Mouse (Mus musculus): ENCODE measurements around the gene Tbkbp1. TPM values are rescaled to one million over a fixed set of nuclear protein-coding genes. Genes with fewer than 3 reads are reported as not detected.
A peak's percentile ranks its signal among the peaks of the same experiment; 100 is the strongest.

Tbkbp1 gene
- polyA plus RNA-seq, 1 experiment from 2014 or later, result 6.4 TPM

DNA sequence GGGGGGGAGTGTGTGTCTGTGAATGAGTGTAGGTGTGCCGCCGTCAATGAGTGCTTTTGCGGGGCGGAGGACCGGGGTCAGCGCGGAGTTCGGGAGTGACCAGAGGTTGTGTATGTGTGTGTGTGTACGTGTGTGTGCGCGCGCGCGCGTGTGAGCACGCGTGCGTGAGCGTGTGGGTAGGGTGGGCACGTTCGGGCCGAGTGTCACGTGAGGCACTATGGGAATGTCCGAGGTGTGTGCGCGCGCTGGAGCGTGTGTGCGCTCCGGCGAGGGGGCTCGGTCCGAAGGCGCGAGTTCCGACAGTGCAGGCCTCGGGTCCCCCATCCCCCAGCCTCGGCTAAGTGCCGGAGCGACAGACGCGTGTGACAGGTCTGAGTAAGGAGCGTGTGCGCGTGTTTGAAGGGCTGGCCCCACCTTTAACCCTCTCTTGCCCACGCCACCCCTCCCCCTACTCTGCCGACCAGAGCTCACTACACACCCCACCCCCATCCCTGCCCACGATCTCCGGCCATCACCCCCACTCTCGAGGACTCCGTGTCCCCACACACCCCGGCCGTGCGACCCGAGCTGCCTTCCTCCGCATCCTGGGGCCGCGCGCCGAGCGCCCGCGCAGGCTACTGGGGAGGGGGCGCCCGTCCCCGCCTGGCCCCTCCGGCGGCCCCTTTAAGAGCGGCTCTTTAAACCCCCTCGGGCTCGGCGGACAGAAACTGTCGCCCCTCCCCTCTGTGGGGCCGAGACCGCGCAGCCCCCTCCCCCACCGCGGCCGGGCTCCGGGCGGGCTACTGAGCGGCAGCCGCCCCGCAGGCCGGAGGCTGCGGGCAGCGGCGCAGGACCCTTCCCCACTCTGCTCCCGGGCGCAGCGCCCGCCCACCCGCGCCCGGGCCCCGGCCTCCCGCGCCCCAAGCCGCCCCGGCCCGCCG, 624 bp downstream of the Tbkbp1 start:
- Histone ChIP-seq H3K27ac (peak overlapping the region; percentile 96), H3K9me3 (no peaks in the 10 kb centered on the region), H3K4me1 (replicated peaks) (peaks cover 57% of the 10 kb centered on the region), H3K36me3 (peaks cover 50% of the 10 kb centered on the region), H3K27me3 (ENCODE audit: insufficient read depth, poor library complexity, severe bottlenecking) (peaks cover 35% of the 10 kb centered on the region), H3K4me3 (peak overlapping the region; percentile 83)
- DNase-seq (ENCODE audit: low spot score), result peak; percentile 86
- under 1% methylated on average over 98 of the region's 102 CpGs for WGBS

DNA sequence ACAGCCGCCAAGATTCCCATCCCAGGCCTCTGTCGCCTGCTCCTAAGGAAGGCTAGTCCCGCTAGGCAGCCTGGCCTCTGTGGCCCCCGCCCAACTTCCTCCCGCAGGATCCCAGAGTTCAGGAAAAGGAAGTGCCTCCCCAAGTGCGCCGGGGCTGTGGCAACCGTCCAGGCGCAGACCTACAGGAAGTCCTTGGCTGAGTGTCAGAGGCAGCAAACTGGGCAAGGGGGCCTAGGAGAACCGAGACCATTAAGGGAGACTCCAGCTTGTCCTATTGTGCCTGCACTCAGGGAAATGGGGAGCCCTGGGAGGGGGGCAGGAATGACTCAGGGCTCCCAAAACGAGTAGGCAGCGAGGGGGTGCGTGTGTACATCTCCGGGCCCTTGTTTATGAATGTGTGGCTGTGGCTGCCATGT, 1.3 kb downstream of the Tbkbp1 start:
- peaks cover 49% of the 10 kb centered on the region for H3K36me3 ChIP-seq
- peak overlapping the region; percentile 96 for H3K27ac ChIP-seq
- H3K4me3 ChIP-seq, result peak overlapping the region; percentile 83
- peaks cover 35% of the 10 kb centered on the region for H3K27me3 ChIP-seq (ENCODE audit: insufficient read depth, poor library complexity, severe bottlenecking)
- peaks cover 64% of the 10 kb centered on the region for H3K4me1 ChIP-seq (replicated peaks)
- H3K9me3 ChIP-seq, result no peaks in the 10 kb centered on the region
- WGBS, result 4% methylated on average over 14 of the region's 14 CpGs
- DNase-seq (ENCODE audit: low spot score), result peak; percentile 47

DNA sequence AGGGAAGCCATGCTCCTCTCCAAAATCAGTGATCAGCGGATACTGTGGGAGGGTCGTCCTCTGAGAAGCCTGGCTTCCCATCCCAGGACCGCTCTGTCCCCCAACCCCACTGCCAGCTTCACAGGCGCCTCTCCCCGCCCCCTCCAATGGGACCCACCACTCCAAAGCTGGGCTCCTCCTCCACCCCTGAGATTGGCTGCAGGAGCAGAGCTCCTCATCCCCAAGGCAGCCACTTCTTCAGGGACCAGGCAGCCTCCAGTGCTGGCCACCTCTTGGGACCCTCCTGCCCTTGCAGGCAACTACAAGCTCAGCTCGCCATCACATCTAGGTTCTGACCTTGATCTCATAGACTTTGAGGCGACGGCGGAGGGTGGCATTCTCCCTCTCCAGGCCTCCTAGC, 2.3 kb downstream of the Tbkbp1 start:
- H3K4me3 ChIP-seq, result peak overlapping the region; percentile 83
- peaks cover 40% of the 10 kb centered on the region for H3K36me3 ChIP-seq
- WGBS, result 20% methylated on average over 9 of the region's 9 CpGs
- DNase-seq (ENCODE audit: low spot score), result no peak
- peaks cover 35% of the 10 kb centered on the region for H3K27me3 ChIP-seq (ENCODE audit: insufficient read depth, poor library complexity, severe bottlenecking)
- no peaks in the 10 kb centered on the region for H3K9me3 ChIP-seq
- H3K4me1 ChIP-seq (replicated peaks), result peaks cover 68% of the 10 kb centered on the region
- peak overlapping the region; percentile 96 for H3K27ac ChIP-seq

DNA sequence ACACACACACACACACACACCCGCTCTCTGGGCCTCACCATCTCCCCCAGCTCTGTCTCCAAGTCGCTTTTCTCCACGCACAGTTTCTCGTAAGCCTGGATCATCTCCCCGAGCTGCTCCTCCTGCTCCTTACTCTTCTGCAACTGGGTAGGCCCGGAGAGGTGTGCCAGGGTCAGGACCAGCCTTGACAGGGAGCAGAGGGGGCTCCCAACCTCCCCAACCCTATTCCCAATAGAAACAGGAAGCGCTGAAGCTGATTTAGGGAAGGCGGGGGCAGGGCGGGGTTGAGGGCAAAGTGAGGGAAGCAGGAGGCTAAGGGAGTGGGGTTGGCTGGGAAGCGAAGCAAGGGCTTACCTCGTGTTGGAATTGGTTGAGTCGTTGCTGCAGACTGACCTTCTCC, 2.7 kb downstream of the Tbkbp1 start:
- Histone ChIP-seq H3K27me3 (ENCODE audit: insufficient read depth, poor library complexity, severe bottlenecking) (peaks cover 35% of the 10 kb centered on the region), H3K9me3 (no peaks in the 10 kb centered on the region), H3K4me3 (peak overlapping the region; percentile 83), H3K4me1 (replicated peaks) (peaks cover 69% of the 10 kb centered on the region), H3K27ac (0 out of 2 replicates have a peak overlapping the region, but pooled peaks have one; percentile 30), H3K36me3 (peaks cover 37% of the 10 kb centered on the region)
- DNase-seq (ENCODE audit: low spot score), result no peak
- 34% methylated on average over 12 of the region's 12 CpGs for WGBS

DNA sequence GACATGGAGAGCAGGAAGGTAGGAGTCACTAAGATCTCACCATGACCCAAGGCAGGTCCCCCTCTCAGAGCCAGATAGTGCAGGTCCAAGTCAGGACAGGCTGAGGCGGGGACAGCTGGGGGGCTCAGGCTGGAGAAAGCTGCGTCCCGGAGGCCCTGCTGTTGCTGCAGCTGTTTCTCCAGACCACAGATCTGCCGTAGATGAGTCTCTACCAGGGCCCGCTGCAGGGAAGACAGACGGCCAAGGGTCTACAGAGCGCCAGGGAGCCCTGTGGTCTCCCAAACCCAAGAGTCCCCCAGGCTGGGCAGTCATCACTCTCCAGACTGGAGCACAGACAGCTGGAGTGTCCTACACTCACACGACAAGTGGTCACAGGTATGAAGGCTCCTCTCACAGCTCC, 4.0 kb downstream of the Tbkbp1 start:
- no peak overlapping the region for H3K4me3 ChIP-seq
- 83% methylated on average over 8 of the region's 8 CpGs for WGBS

DNA sequence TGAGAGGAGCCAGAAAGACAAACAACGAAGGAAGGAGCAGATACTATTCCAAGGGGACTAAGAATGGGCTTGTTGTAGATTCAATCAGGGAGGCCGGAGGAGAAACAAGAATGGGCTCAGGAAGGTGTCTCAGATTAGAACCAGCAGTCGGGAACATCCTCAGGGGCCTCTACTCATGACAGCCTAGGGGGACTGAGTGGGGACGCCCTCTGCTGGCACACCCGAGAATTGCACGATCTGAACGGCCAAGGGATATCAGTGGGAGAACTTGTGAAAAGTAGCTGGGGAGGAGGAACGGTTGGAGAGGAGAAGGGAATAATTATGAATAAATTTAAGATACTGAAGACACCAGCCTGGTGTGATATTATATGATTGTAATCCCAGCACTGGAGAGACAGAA, 4.6 kb downstream of the Tbkbp1 start:
- Histone ChIP-seq H3K9me3 (no peaks in the 10 kb centered on the region), H3K27me3 (ENCODE audit: insufficient read depth, poor library complexity, severe bottlenecking) (peaks cover 40% of the 10 kb centered on the region), H3K4me3 (peak overlapping the region; percentile 18; the same call in 1 of the 2 replicates), H3K4me1 (replicated peaks) (peaks cover 56% of the 10 kb centered on the region), H3K27ac (no peak overlapping the region), H3K36me3 (peaks cover 45% of the 10 kb centered on the region)
- DNase-seq (ENCODE audit: low spot score), result peak; percentile 81
- whole genome bisulfite sequencing, result 8% methylated on average over 8 of the region's 8 CpGs

More for the DNA sequence above, 4.0 kb downstream of the Tbkbp1 start:
- H3K27ac ChIP-seq, result no peak overlapping the region
- no peak for DNase-seq (ENCODE audit: low spot score)
- peaks cover 35% of the 10 kb centered on the region for H3K27me3 ChIP-seq (ENCODE audit: insufficient read depth, poor library complexity, severe bottlenecking)
- no peaks in the 10 kb centered on the region for H3K9me3 ChIP-seq
- H3K4me1 ChIP-seq (replicated peaks), result peaks cover 63% of the 10 kb centered on the region
- H3K36me3 ChIP-seq, result peaks cover 41% of the 10 kb centered on the region

DNA sequence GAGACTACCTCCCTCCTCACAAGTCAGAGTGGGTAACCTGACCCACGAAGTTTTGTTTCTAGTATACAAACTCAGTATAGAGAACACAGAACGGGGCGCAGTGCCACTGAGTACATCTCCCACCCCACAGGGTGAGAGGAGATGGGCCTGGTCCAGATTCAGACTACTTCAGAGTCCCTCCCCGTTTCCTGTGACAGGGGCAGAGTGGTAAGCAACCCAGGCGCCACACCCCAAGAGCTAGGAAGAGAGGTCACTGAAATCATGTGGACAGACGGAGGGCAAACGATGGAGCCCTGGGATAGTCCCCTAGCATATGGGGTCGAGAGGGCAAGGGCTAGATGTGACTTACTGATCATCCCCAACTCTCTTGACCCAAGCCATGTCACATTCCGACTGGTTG, 5.3 kb downstream of the Tbkbp1 start:
- Histone ChIP-seq H3K27ac (no peak overlapping the region), H3K4me3 (no peak overlapping the region), H3K36me3 (peaks cover 45% of the 10 kb centered on the region), H3K4me1 (replicated peaks) (peaks cover 51% of the 10 kb centered on the region), H3K27me3 (ENCODE audit: insufficient read depth, poor library complexity, severe bottlenecking) (peaks cover 48% of the 10 kb centered on the region), H3K9me3 (no peaks in the 10 kb centered on the region)
- 79% methylated on average over 9 of the region's 9 CpGs for WGBS
- DNase-seq (ENCODE audit: low spot score), result no peak

DNA sequence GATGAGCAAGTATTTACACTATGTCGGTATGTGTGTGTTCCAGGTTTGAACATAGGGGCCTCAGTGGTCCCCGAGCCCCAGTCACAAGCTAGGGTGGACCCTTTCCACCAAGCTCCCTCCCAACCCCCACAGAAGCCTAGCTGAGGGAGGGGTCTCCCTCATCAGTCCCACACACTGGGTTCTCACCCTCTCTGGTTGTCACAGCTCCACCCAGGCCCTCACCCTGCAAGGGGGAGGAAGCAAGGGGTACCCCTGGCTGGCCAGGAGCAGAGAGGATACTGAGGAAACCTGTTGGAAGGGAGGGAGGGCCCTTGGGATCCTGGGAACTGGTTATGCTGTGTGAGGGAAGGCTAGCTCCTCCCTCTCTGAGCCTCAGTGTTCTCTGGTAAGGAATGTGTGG, 6.0 kb downstream of the Tbkbp1 start:
- H3K27ac ChIP-seq, result no peak overlapping the region
- H3K4me3 ChIP-seq, result no peak overlapping the region
- H3K9me3 ChIP-seq, result no peaks in the 10 kb centered on the region
- DNase-seq (ENCODE audit: low spot score), result no peak
- H3K4me1 ChIP-seq (replicated peaks), result peaks cover 45% of the 10 kb centered on the region
- 82% methylated on average over 2 of the region's 2 CpGs for WGBS
- H3K36me3 ChIP-seq, result peaks cover 43% of the 10 kb centered on the region
- H3K27me3 ChIP-seq (ENCODE audit: insufficient read depth, poor library complexity, severe bottlenecking), result peaks cover 54% of the 10 kb centered on the region

DNA sequence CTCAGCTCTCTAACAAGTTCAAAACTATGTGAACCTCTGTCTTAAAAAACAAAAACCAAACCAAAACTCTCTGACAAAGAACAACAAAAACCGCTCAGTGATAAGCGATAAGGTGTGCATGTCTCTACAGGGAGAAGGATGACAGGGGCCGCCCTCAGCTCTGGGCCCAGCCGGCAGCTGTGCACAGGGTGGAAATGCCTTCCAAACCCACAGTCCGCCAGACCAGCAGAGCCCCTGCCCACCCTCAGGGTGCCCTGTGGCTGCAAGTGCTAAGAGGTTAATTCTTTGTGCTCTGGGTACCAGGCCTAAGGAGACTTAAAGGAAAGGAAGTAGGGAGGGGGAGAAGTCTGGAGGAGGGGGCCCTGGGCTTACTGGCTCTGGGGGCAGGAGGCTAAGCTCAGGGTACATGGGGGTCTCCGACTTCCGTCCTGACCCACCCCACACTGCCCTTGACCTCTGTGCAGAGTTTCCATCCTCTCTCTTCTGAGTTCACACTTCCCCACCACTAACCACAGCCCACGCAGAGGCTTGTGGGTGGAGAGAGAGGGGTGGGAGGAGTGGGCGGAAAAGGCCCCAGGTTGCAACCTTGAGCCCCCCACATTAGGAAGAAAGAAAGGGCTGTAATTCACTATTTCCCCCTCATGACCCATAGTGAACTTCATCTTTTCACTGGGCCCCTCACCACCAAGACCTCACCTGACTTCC, 7.9 kb downstream of the Tbkbp1 start:
- no peak overlapping the region for H3K4me3 ChIP-seq
- peaks cover 40% of the 10 kb centered on the region for H3K36me3 ChIP-seq
- no peak for DNase-seq (ENCODE audit: low spot score)
- WGBS, result 84% methylated on average over 9 of the region's 9 CpGs
- H3K27ac ChIP-seq, result no peak overlapping the region
- H3K27me3 ChIP-seq (ENCODE audit: insufficient read depth, poor library complexity, severe bottlenecking), result peaks cover 55% of the 10 kb centered on the region
- H3K4me1 ChIP-seq (replicated peaks), result peaks cover 40% of the 10 kb centered on the region
- no peaks in the 10 kb centered on the region for H3K9me3 ChIP-seq

DNA sequence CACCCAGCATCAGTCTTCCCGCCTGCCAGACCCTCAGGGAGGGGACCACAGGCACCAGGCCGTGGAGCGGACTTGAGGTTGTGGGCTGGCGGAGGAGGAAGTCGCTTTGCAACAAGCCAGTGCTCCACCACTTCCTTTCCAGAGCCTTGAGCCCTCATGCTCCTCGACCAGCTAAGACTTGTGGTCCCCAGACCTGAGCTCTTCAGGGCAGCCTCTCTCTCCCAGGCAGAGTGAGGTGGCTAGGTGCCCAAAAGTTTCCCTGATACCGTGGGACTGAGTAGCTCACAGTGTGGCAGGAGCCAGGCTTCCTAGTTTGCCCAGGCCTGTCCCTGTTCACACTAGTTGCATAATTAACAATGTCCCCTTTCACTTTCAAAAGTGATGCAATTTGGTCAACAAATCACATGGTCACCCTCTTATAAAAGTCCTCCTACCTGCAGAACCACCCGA, 9.1 kb downstream of the Tbkbp1 start:
- no peaks in the 10 kb centered on the region for H3K9me3 ChIP-seq
- 75% methylated on average over 8 of the region's 8 CpGs for WGBS
- DNase-seq (ENCODE audit: low spot score), result no peak
- H3K4me1 ChIP-seq (replicated peaks), result peaks cover 48% of the 10 kb centered on the region
- peaks cover 55% of the 10 kb centered on the region for H3K27me3 ChIP-seq (ENCODE audit: insufficient read depth, poor library complexity, severe bottlenecking)
- no peak overlapping the region for H3K4me3 ChIP-seq
- H3K36me3 ChIP-seq, result peaks cover 33% of the 10 kb centered on the region
- no peak overlapping the region for H3K27ac ChIP-seq

DNA sequence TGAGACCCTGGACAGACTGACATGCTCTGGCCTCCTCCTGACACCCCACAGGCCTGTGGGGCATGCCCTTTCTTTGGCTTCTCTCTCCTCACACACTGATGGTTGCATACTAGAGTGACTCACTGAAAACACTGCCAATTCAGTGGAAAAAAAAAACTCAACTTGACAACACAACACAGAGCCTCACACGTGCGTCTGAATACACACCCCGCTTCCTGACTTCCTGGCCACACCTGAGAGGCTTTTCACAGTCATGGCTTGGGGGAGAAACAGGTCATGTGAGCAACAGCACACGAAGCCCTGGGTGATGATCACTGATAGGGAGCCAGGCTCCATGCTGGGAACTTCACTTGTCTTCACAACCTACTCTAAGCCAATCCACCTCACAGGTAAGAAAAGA, 10.5 kb downstream of the Tbkbp1 start:
- Histone ChIP-seq H3K27me3 (ENCODE audit: insufficient read depth, poor library complexity, severe bottlenecking) (peaks cover 64% of the 10 kb centered on the region), H3K27ac (no peak overlapping the region), H3K4me3 (no peak overlapping the region), H3K36me3 (peaks cover 26% of the 10 kb centered on the region), H3K9me3 (no peaks in the 10 kb centered on the region), H3K4me1 (replicated peaks) (peaks cover 45% of the 10 kb centered on the region)
- 85% methylated on average over 4 of the region's 4 CpGs for WGBS
- no peak for DNase-seq (ENCODE audit: low spot score)

DNA sequence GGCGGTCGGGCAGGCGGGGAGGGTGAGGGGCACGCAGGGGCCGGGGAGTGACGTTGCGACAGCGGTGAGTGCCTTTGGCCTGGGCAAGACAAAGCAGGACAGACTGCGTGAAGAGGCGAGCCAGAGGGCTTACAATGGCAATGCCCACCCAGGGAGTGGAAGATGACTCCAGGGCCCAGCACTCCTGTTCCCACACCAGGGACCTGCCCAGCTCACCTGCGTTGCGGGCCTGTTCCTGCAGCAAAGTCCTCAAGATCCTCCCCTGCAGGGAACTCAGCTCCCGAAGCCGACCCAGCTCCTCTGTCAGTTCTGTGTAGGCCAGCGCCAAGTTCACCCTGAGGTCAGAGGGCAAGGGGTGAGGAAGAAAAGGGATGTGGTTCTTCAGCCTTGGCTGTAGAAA, 12.0 kb downstream of the Tbkbp1 start:
- Histone ChIP-seq H3K9me3 (no peaks in the 10 kb centered on the region), H3K4me3 (peak overlapping the region; percentile 63), H3K27me3 (ENCODE audit: insufficient read depth, poor library complexity, severe bottlenecking) (peaks cover 78% of the 10 kb centered on the region), H3K36me3 (peaks cover 18% of the 10 kb centered on the region; the same call in 1 of the 2 replicates), H3K4me1 (replicated peaks) (peaks cover 38% of the 10 kb centered on the region), H3K27ac (peak overlapping the region; percentile 83)
- WGBS, result 5% methylated on average over 15 of the region's 15 CpGs
- DNase-seq (ENCODE audit: low spot score), result no peak
